Mouse (Mus musculus) intestine, embryonic 15.5 days (tissue): Measurements from ENCODE around the gene 9930022D16Rik. TPM values are rescaled to one million over a fixed set of nuclear protein-coding genes. Genes with fewer than 3 reads are reported as not detected.
A peak's percentile ranks its signal among the peaks of the same experiment; 100 is the strongest.

Experiments used
- ATAC-seq: fragments of 200-750 bp; cut with Nextera tagmentation; 2 replicates; pipeline ENCODE4 v1.8.0; 2017; ENCODE audit warnings: moderate TSS enrichment, moderate library complexity
- H3K27ac ChIP-seq: fragments of 300-500 bp; sonication (generic); 2 replicates; pipeline ENCODE4 v1.5.1; 2015; ENCODE audit warnings: mild to moderate bottlenecking, inconsistent platforms
- H3K27me3 ChIP-seq: fragments of 300-500 bp; sonication (generic); replicated peaks from 2 replicates; pipeline ENCODE4 v1.6.1; 2015; ENCODE audit warnings: inconsistent platforms
- H3K36me3 ChIP-seq: fragments of 300-500 bp; sonication (generic); 2 replicates; pipeline ENCODE4 v1.6.1; 2015; ENCODE audit warnings: inconsistent platforms
- H3K4me1 ChIP-seq: fragments of 300-500 bp; sonication (generic); replicated peaks from 2 replicates; pipeline ENCODE4 v1.6.1; 2015; ENCODE audit warnings: inconsistent platforms
- H3K4me2 ChIP-seq: fragments of 300-500 bp; sonication (generic); replicated peaks from 2 replicates; pipeline ENCODE4 v1.6.1; 2015; ENCODE audit warnings: mild to moderate bottlenecking, inconsistent platforms
- H3K4me3 ChIP-seq: fragments of 300-500 bp; sonication (generic); replicated peaks from 2 replicates; pipeline ENCODE4 v1.5.1; 2015; ENCODE audit warnings: inconsistent platforms
- H3K9ac ChIP-seq: fragments of 300-500 bp; sonication (generic); 2 replicates; pipeline ENCODE4 v1.6.1; 2015; ENCODE audit warnings: inconsistent platforms
- H3K9me3 ChIP-seq: fragments of 300-500 bp; sonication (generic); 2 replicates; pipeline ENCODE4 v1.6.1; 2016; ENCODE audit warnings: inconsistent platforms
- WGBS: fragments of 180-500 bp; shearing (Covaris S2); methylation state at CpG from one replicate; pipeline ENCODE4 v1.1.7; 2015; 5-methylcytosine and 5-hydroxymethylcytosine counted together
- polyA plus RNA-seq: library from polyadenylated mRNA; unstranded; fragments of >200 nt; fragmentation: Nextera tagmentation; extraction: Ambion mirVana; gene quantifications from 2 replicates; pipeline ENCODE4 v1.2.1, GENCODE M21; 2015

Gene 9930022D16Rik
- not detected in 2 replicates for polyA plus RNA-seq

DNA sequence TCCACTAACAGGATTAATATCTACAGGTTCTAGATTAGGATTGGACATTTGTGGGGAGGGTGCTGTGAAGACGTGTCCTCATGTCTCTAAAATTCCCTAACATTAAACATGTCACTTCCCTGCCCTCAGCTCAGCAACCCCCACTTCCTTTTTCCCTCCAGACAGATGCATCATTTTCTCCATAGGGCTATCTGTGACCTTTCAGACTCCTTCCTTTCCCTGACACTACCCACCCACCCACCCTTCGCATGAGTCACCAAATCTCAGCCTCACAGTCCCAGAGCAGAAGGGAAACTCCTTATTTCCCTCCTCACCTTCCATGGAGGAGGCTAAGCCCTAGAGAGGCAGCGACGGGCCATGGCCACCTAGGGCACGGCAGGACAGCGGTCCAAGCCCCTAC, at the start of gene 9930022D16Rik:
Gene 9930022D16Rik, plus strand, starts transcription at position 301 of the 400 bp plus-strand sequence.
- ATAC-seq = no peak
- H3K4me3 ChIP-seq = no peak within 1 kb of the TSS
- WGBS = 73% methylated on average over 6 of the region's 6 CpGs

GRCm38 (mm10) chr11:109364337-109364736, 49.4 kb upstream of the 9930022D16Rik start:
- Histone ChIP-seq H3K27me3 (no peaks in the 10 kb centered on the region), H3K4me2 (peak overlapping the region; percentile 60), H3K27ac (no peak overlapping the region), H3K4me1 (peaks cover 44% of the 10 kb centered on the region), H3K4me3 (peak overlapping the region; percentile 85), H3K36me3 (no peaks in the 10 kb centered on the region), H3K9me3 (no peaks in the 10 kb centered on the region), H3K9ac (peak overlapping the region; percentile 3; the same call in 1 of the 2 replicates)
- ATAC-seq = no peak
- 42% methylated on average over 2 of the region's 2 CpGs for WGBS

More for the DNA sequence above, at the start of gene 9930022D16Rik:
- H3K27me3 ChIP-seq = no peaks in the 10 kb centered on the region
- H3K4me2 ChIP-seq = no peak within 1 kb of the TSS
- no peak within 1 kb of the TSS for H3K27ac ChIP-seq
- H3K36me3 ChIP-seq = no peaks in the 10 kb centered on the region
- no peak within 1 kb of the TSS for H3K9ac ChIP-seq
- no peaks in the 10 kb centered on the region for H3K9me3 ChIP-seq
- no peaks in the 10 kb centered on the region for H3K4me1 ChIP-seq

DNA sequence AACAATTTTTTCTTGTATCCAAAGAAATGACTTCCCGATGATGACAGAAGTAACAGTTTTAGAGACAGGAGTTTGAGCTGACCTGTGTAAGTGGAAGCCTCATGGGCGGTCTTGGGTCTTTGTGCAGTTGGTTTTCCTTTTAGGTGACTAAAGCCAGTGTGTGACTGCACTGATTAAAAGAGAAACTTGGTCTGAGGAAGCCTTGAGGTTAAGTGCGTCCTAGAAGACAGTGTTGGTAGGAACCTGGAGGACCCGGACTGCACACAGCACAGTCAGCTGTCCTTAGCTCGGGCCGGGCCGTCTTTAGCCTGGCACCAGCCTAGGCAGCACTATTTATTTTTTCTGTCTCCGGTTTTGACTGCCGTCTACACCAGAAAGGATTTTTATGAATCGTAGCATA, 48.8 kb upstream of the 9930022D16Rik start:
- no peaks in the 10 kb centered on the region for H3K36me3 ChIP-seq
- peak overlapping the region; percentile 60 for H3K4me2 ChIP-seq
- H3K4me3 ChIP-seq = no peak overlapping the region; the same call in 1 of the 2 replicates
- H3K9me3 ChIP-seq = no peaks in the 10 kb centered on the region
- 0 out of 2 replicates have a peak overlapping the region, but pooled peaks have one; percentile 27 for H3K9ac ChIP-seq
- no peak overlapping the region for H3K27ac ChIP-seq
- 72% methylated on average over 10 of the region's 10 CpGs for WGBS
- peaks cover 46% of the 10 kb centered on the region for H3K4me1 ChIP-seq
- ATAC-seq = no peak
- H3K27me3 ChIP-seq = no peaks in the 10 kb centered on the region

DNA sequence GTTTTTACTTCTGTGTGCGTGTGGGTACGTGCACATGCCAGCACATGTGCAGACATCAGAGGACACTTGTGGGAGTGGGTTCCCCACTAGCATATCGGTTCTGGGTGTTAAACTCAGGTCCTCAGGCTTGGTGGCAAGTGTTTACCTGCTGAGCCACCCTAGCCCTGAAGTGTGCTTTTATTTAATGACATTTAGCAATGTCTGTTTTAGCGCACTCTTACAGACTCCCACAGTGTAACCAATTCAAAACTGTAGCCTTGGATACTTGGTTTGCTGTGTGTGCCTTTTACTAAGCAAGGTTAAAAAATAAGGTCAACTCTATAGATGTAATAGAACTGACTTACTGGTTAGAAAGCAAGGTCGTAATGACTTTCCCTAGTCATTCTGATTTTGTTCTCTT, 47.9 kb upstream of the 9930022D16Rik start:
- Histone ChIP-seq H3K9me3 (no peaks in the 10 kb centered on the region), H3K27ac (no peak overlapping the region), H3K4me2 (peak overlapping the region; percentile 60; the same call in 1 of the 2 replicates), H3K36me3 (no peaks in the 10 kb centered on the region), H3K4me3 (no peak overlapping the region), H3K9ac (no peak overlapping the region), H3K27me3 (no peaks in the 10 kb centered on the region), H3K4me1 (peaks cover 49% of the 10 kb centered on the region)
- 87% methylated on average over 5 of the region's 5 CpGs for WGBS
- ATAC-seq = no peak

GRCm38 (mm10) chr11:109366802-109367579, 46.7 kb upstream of the 9930022D16Rik start:
- Histone ChIP-seq H3K27me3 (no peaks in the 10 kb centered on the region), H3K27ac (peak overlapping the region; percentile 37), H3K4me1 (peaks cover 39% of the 10 kb centered on the region), H3K9me3 (no peaks in the 10 kb centered on the region), H3K4me3 (no peak overlapping the region), H3K9ac (0 out of 2 replicates have a peak overlapping the region, but pooled peaks have one; percentile 3), H3K36me3 (no peaks in the 10 kb centered on the region), H3K4me2 (peak overlapping the region; percentile 22)
- WGBS = 59% methylated on average over 15 of the region's 15 CpGs
- ATAC-seq = no peak

DNA sequence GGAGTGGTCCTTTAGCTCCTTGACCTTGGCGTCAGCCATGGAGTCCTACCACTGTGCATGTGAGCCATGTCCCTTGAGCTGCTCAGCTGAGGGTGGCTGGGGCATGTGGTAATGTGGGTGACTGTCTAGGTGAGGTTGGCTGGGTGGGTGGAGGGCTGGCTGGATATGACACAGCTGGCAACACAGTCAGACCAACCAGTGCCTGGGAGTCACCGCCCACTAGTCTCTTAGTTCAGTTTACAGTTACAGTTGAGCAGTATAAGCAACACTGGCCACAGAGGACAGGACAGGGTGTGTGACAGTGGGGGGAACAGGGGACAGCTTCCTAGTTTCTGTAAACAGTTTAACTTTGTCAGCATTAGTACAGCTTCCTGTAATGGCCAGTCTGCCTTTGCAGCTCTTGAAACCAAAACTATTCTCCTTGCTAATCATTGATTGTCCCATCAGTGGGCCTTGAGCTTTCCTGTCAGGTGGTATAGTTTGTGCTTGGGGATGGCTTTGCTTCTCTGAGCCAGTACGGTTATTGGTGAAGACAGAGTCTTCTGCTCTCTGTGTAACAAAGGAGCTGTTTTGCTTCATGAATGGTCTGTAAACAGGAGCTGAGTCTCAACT, 44.6 kb upstream of the 9930022D16Rik start:
- no peak overlapping the region for H3K9ac ChIP-seq
- H3K4me3 ChIP-seq = no peak overlapping the region
- H3K27ac ChIP-seq = peak overlapping the region; percentile 14; the same call in 1 of the 2 replicates
- H3K4me2 ChIP-seq = no peak overlapping the region
- H3K9me3 ChIP-seq = no peaks in the 10 kb centered on the region
- ATAC-seq = 0 out of 2 replicates have a peak, but pooled peaks have one; percentile 25
- no peaks in the 10 kb centered on the region for H3K36me3 ChIP-seq
- no peaks in the 10 kb centered on the region for H3K27me3 ChIP-seq
- 78% methylated on average over 3 of the region's 3 CpGs for WGBS
- peaks cover 39% of the 10 kb centered on the region for H3K4me1 ChIP-seq

DNA sequence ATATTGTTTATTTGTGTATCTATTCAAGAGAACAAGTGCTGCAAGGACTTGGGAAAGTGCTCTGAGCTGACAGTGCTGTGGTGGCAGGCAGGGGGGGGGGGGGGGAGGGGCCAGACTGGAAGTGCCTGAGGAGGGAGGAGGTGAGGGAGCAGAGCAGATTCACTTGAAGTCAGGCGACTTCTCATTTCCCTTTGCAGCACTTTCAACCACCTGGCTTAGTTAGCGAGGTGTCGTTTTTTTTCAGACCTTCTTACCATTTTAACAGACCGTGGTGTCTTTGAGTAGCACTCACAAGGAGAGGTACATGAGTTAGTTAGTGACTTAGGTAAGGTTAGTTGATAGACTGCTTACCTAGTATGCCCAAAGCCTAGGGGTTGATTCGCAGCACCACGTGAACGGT, 38.3 kb upstream of the 9930022D16Rik start:
- WGBS = 75% methylated on average over 7 of the region's 7 CpGs
- Histone ChIP-seq H3K4me1 (peaks cover 19% of the 10 kb centered on the region), H3K9ac (no peak overlapping the region), H3K27ac (no peak overlapping the region), H3K27me3 (no peaks in the 10 kb centered on the region), H3K4me2 (no peak overlapping the region), H3K36me3 (no peaks in the 10 kb centered on the region), H3K4me3 (no peak overlapping the region), H3K9me3 (no peaks in the 10 kb centered on the region)
- ATAC-seq = no peak

GRCm38 (mm10) chr11:109376484-109377143, 37.1 kb upstream of the 9930022D16Rik start:
- Histone ChIP-seq H3K9me3 (no peaks in the 10 kb centered on the region), H3K4me3 (no peak overlapping the region), H3K36me3 (no peaks in the 10 kb centered on the region), H3K27me3 (no peaks in the 10 kb centered on the region), H3K4me1 (peaks cover 19% of the 10 kb centered on the region), H3K4me2 (no peak overlapping the region), H3K9ac (no peak overlapping the region), H3K27ac (0 out of 2 replicates have a peak overlapping the region, but pooled peaks have one; percentile 27)
- 0 out of 2 replicates have a peak, but pooled peaks have one; percentile 16 for ATAC-seq
- 53% methylated on average over 7 of the region's 7 CpGs for WGBS

- 42% methylated on average over 10 of the region's 10 CpGs for WGBS
- H3K9ac ChIP-seq = no peak overlapping the region
- no peaks in the 10 kb centered on the region for H3K9me3 ChIP-seq
- H3K27ac ChIP-seq = no peak overlapping the region
- peaks cover 19% of the 10 kb centered on the region for H3K4me1 ChIP-seq
- no peaks in the 10 kb centered on the region for H3K27me3 ChIP-seq
- H3K4me3 ChIP-seq = no peak overlapping the region
- no peaks in the 10 kb centered on the region for H3K36me3 ChIP-seq
- no peak overlapping the region for H3K4me2 ChIP-seq
- peak; percentile 24; the same call in 1 of the 2 replicates for ATAC-seq
These were observed 36.2 kb upstream of the 9930022D16Rik start for GRCm38 (mm10) chr11:109377477-109377876.

DNA sequence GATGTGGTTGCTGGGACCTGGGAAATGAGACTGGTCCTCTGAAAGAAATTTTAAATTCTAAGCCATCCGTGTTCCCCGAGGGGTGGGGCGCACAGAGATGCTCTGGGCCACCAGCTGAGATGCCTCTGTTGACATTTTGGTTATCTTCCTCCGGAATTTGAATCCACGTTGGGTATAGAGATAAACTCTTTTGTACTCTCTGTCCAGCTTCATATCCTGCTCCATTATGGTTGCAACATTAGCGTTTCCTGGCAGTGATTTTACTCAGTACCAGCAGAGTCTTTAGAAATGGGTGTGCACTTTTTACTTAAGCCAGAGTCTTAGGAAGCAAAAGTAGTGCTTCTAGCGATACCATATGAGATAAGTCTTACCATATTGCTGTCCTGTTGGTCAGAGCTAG, 35.7 kb upstream of the 9930022D16Rik start:
- Histone ChIP-seq H3K4me3 (no peak overlapping the region), H3K4me1 (peaks cover 19% of the 10 kb centered on the region), H3K9me3 (no peaks in the 10 kb centered on the region), H3K27ac (no peak overlapping the region), H3K9ac (no peak overlapping the region), H3K27me3 (no peaks in the 10 kb centered on the region), H3K4me2 (no peak overlapping the region), H3K36me3 (no peaks in the 10 kb centered on the region)
- no peak for ATAC-seq
- WGBS = 53% methylated on average over 7 of the region's 7 CpGs

- WGBS = 69% methylated on average over 5 of the region's 5 CpGs
- no peak overlapping the region for H3K4me3 ChIP-seq
- no peaks in the 10 kb centered on the region for H3K36me3 ChIP-seq
- peaks cover 19% of the 10 kb centered on the region for H3K4me1 ChIP-seq
- H3K4me2 ChIP-seq = no peak overlapping the region
- H3K9me3 ChIP-seq = no peaks in the 10 kb centered on the region
- no peak overlapping the region for H3K9ac ChIP-seq
- H3K27ac ChIP-seq = no peak overlapping the region
- ATAC-seq = no peak
- H3K27me3 ChIP-seq = no peaks in the 10 kb centered on the region
These were observed 33.1 kb upstream of the 9930022D16Rik start for GRCm38 (mm10) chr11:109380662-109381061.

DNA sequence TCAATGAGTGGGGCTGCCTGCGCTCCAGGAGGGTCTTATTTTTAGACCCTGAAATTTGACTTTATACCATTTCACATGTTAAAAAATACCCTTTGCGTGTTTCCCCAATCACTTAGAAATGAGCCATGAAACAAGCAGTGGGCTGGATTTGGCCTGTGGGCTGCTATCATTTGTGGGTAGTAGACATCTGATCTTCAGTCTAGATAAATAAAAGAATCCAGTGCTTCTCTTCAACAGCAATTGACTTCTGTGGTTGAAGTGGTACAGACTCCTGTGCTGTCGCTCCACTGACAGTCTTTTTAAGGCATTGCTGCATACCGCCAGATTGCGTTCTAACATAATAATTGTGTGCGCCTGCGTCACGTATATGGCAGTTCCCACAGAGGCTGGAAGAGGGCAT, 28.4 kb upstream of the 9930022D16Rik start:
- ATAC-seq = no peak
- Histone ChIP-seq H3K4me1 (0 out of 2 replicates have a peak, but pooled peaks cover 3% of the 10 kb centered on the region), H3K9ac (no peak overlapping the region), H3K4me2 (no peak overlapping the region), H3K36me3 (no peaks in the 10 kb centered on the region), H3K27ac (no peak overlapping the region), H3K9me3 (no peaks in the 10 kb centered on the region), H3K27me3 (no peaks in the 10 kb centered on the region), H3K4me3 (no peak overlapping the region)
- WGBS = 82% methylated on average over 8 of the region's 8 CpGs
